Mouse (Mus musculus) layer of hippocampus, adult 9-10 months (tissue): ENCODE measurements around the gene Slc35e2.

ENCODE experiments used
- DNase-seq: peaks from one replicate; pipeline ENCODE4 v3.0.0; 2022; ENCODE audit warnings: low spot score

Slc35e2 gene

DNA sequence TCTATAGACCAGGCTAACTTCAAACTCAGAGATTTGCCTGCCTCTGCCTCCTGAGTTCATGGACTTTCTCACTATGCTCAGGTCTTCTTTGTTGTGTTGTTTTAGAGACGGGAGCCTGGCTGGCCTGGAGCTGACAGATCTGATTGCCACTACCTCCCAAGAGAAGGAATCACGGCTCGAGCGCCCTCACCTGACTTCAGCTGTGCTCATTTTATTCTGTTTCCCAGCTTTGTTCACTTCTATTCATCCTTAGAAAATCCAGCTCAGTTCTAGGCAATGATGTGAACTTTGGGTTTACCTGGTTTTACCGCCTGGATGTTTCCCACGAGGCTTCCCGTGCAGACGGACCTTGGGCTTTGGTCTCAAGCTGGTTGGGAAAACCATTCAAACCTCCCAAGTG lies 25.7 kb upstream of the Slc35e2 start:
- no peak for DNase-seq

DNA sequence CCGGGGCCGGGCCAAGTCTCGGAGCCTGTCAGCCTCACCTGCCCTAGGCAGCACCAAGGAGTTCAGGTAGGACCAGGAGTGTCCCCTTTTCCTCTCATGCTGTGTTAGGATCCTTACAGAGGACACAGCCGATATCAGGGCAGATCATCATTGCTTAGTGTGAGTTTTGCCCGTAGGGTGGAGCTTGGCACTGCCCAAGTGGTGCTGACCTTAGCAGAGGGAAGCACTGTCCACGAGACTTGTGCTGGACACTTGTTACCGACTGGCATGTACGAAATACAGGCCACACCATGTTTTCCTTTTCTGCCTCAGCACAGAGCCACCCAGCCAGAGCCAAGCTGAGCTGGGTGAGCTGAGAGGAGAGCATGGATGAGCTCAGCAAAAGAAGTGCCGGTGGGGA lies 24.1 kb upstream of the Slc35e2 start:
- DNase-seq = no peak

DNA sequence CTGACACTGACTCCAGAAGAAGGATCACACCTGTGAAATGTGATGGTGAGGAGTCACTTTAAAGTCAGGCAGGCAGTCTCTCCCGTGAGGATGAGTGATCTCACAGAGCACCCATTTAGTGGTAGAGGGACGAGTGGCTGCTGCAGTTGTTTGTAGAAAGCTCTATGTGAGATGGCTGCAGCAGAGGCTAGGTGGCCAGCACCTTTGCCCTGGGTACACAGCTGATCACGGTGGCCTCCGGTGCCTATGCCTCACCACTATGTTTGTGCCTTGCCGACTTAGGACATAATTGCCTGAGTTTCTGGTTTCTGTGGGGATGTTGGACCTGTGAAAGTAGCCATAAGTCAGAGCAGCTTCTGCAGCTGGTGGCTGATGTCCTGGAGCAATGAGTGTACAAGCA lies 23.5 kb upstream of the Slc35e2 start:
- DNase-seq = no peak

DNA sequence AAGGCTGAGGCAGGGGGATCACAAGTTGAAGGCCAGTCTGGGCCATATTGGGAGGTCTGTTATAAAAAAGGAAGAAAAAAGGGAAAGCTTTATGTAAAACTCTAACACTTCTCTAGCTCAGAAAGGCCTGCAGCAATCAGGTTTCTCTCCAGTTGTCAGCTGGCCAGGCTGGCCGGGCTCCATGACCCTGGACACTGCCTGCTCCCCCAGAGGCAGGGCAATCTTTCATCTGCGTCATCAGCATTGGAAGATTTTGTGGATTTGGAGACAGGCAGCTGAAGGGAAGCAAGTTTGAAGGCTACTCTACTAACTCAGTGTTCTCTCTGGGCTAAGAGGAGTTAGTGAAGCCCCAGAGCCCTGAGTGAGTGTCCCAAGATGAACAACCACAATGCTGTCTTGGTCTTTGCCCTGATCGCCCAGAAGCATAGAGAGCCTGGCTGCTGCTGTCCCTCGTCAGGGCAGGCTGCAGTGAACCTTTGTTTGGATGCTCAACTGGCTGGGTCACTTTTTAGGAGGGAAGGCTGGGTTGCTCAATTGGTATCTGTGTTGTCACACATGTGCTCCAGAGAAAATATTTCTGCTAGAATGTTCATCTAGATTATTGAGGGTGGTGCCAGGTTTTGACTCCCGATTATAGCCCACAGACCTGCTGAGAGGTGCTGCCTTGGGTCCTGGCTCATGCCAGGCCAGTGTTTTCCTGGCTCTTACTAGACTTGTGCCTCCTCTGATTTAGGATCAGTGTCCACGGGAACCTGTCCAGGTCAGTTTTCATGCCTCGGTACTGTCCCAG lies 22.7 kb upstream of the Slc35e2 start:
- no peak for DNase-seq

DNA sequence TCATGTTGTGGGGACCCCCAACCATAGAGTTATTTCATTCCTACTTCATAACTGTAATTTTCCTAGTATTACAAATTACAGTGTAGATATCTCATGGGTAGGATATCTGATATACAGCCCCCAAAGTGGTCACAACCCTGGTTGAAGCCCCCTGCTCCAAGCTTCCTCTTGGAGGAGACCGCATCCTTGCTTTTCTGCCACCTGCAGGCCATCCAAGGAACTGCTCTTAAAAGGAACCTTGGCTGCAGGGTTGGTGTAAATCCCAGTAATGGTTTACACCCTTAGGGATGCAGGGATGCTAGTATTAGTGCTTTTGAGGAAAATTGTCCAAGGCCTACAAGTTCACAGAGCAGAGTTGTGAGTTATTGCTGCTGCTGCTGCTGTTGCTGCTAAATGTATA lies 20.8 kb upstream of the Slc35e2 start:
- no peak for DNase-seq

DNA sequence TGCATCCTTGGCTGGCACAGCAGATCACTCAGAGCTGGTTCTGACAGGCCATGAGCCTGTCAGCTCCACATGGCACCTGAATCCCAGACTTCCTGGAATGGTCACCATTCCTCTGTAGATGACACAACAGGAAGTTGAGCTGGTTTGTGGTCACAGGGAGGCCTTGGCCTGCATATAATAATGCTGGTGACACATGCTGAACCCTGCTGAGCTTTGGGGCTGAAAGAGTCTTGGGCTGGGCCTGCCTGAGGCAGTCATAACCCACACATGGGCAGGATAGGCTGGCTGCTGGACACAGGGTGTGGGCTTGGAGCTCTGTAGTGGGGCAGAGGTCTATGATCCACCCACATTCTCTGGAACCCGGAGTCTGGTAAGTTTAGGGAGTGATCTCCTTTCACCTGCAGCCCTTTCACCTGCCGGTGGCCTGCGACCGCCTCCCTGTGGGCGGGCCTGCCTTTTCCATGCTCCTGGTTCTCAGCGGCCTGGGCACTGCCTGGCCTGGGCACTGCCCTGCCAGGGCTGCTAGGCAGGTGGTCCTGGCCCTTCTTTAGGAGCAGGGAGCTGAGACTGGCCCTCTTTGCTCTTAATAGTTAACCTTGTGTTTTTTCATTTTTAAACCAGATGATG lies 18.8 kb upstream of the Slc35e2 start:
- DNase-seq = no peak

DNA sequence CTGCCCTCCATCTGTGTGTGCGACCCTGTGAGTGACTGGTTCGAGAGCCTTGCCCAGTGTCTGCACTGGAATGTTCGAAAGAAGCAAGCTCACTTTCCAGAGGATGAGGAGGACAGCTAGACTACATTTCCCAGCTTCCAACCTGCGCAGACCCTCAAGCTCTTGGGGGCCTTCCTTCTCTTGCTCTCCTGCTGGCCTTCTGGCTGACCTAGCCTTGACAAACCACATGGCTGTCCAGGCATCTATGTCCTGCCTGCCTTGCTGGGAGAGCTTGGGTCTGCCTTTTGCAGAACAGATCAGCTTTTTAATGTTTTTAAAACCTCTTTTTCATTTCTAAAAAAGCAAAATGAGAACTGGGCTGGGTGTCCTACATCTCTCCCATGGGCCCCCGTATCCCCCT lies 11.9 kb upstream of the Slc35e2 start:
- DNase-seq = no peak

DNA sequence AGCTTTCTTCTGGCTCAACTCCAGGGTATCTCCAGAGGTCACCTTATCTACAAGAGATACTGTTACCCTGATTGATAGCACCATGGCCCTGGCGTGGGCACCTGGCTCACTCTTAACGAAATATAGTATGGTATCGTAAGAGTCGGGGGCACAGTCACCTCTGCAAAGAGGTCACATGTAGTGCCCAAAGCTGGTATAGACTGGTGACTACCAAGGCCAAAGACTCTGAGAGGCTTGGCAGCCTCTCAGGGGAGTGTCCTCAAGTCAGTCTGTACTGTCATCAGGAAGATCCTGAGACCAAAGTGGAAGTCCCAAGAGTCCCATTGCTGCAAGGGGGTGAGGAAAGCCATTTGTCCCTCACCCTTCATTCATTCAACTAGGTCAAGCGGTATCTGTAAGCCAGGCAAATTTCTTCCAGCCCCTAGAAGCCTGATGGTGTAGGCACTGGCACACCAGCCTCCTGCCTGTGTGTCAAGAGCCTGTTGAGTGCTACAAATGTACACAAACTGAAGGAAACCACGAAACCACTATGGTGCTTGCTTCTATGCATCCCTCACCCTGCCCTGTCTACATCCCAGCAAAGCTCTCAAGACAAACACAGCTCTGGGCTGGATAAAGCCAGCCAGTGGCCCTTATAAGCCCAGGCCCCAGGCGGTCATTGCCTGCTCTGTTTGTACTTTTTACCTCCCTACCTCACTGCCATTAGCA lies 10.1 kb upstream of the Slc35e2 start:
- no peak for DNase-seq

DNA sequence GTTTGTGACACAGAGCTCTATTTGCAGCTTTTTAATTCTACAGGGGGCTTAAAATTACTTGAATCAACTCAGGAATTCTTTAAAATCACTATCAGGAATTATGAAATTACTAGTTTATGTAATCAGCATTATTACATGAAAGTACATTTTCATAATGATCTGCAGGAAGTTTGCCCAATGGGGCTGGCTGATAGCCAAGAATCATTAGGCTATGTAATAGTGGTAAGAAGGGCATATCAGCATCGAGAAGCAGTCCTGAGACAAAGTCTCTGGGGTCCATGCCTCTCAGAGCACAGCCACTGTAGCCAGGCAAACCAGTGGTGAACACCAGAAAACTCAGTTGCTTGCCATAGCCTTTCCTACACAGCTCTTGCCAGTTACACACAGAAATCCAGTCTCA lies 7.4 kb upstream of the Slc35e2 start:
- DNase-seq = no peak

DNA sequence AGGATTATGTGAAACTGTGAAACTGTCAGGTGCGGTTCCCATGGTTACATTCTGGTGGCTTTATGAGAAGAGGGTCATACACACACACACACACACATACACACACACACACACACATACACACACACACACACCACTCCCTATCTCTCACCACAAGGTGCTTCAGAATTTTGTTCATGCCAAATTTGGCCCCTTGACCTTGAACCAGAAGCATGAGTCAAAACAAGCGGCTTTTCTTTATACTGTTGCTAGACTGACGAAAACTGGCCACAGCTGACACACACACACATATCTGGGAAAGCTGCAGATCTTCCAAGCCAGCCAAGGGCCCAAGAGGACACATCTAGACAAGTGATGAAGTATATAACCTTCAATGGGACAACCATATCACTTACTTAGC lies 5.4 kb upstream of the Slc35e2 start:
- no peak for DNase-seq

DNA sequence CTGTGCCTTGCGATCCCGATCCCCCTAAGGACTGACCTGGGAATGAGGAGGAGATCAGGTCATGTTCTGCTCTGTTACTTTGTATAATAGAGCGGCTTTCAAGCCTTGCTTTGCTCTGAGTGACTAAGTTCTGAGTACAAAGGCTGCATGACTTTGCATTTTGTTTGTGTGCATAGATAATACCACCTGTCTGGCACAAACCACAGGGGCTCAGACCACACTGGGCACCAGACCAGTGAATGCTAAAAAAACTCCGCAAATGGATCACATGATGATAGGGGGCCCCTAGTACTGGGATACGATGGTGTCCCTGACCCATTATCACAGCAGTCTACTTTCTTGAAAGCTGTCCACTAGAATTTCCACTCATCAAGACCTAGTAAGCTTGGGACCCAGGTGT lies 4.6 kb upstream of the Slc35e2 start:
- no peak for DNase-seq

DNA sequence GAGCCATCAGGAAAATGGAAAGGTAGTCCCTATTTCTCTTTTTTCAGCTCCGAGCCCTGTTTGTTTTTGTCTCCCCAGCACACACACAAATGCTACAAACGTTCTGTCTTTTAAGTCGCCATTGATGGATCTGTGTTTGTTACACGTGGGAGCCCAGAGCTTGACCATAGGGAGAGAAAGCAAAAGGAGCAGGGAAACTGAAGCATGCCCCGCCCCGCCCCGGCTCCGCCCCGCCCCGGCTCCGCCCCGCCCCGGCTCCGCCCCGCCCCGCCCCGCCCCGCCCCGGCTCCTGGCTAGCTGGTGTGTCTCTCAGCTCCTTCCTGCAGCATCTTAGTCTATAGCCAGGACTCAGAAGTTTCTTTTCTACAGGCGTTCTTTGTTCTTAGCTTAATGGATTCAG lies 2.7 kb upstream of the Slc35e2 start:
- no peak for DNase-seq

DNA sequence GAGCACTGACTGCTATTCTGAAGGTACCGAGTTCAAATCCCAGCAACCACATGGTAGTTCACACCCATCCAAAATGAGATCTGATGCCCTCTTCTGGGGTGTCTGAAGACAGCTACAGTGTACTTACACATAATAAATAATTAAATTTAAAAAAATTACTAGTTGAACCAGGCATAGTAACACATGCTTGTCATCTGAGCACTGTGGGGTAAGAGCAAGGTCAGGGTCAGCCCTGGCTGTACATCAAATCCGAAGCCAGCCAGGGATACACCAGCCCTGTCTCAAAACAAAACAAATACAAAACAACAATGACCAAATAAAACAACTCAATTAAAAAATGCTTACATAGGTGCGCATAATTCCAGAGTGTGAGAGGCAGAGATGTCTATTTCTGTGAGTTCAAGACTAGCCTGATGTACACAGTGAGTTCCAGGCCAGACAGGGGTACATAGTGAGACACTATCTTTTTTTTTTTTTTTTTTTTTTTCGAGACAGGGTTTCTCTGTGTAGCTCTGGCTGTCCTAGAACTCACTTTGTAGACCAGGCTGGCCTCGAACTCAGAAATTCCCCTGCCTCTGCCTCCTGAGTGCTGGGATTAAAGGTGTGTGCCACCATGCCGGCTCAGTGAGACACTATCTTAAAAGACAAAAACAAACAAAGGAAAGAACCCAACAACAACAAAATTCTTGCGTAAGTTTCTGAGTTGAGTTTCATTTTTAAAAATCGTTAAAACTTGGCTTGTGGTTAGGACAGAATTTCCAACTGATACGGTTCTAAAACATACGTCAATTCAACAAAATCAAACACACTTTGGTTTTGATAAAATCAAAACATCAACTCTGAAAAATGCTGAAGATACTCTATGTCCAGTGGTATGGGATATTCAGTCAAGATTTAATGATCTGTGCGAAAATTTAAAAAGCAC lies 1.1 kb upstream of the Slc35e2 start:
- DNase-seq = no peak

DNA sequence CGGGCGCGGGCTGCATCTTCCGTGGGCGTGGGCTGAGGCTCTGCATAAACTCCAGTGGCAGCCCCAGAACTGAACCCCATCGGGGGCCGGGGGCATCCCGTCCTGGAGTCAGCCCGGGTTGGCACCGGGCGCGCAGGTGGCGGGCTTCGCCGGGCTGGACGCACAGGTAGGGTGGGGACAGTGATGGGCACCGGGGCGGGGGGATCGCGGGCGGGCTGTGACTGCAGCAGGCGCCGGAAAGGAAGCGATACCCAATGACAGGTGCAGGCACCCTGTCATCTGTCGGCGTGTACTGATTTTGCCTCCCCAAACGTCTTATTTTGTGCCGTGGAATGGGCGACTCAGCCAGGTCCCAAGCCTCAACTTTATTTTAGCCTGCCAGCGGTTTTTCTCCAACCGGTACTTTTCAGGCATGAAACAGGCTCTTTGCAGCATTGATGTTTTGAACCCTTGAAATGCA lies 811 bp downstream of the Slc35e2 start:
- DNase-seq = peak; percentile 12

DNA sequence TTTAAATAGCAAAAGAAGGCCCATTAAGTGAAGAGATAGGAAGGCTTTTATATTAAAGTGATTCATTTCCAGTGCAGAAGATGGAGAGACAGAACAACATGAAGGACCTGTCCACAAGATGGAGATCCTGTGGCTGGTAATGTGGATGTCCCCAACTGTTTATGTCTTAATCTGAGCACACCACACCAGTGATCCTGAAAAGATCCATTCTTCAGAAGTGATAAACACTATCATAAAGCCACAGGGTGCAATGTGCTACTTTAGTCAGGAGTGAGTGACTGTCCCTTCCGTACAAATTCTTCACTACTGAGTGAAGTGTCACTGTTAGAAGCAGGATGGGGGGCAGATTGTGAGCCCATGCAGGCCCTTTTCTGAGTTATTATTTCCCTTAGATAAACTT lies 1.5 kb downstream of the Slc35e2 start:
- no peak for DNase-seq

DNA sequence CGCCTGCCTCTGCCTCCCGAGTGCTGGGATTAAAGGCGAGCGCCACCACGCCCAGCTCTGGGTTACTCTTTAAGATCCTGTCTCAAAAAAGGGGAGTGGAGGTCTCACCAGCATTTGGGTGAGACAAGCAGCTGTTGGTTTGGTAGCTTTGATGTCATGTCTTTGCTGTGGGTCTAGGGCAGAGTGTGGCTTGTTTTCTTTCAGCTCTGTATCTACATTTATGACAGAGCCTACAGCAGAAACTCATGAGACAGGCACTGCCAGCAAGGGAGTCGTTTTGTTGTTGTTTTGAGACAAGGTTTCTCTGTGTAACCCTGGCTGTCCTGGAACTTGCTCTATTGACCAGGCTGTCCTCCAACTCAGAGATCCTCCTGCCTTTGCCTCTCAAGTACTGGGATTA lies 2.6 kb downstream of the Slc35e2 start:
- no peak for DNase-seq

DNA sequence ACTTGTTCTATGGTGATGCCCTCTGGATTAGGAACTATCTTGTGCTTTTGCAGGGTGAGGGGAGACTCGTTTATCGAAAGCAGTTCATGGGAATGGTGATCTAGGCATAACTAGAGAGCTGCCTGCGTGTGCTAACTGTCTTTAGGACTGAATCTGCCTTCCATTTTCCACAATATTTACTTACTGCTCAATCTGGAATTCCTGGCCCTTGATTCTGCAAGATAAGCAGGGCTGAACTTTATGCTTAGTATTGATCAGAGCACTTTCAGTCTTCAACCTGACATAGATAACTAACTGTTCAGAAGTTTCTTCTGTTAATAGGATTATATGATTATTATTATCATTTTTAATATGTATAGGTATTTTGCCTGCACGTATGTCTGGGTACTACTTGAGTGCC lies 3.9 kb downstream of the Slc35e2 start:
- DNase-seq = no peak

DNA sequence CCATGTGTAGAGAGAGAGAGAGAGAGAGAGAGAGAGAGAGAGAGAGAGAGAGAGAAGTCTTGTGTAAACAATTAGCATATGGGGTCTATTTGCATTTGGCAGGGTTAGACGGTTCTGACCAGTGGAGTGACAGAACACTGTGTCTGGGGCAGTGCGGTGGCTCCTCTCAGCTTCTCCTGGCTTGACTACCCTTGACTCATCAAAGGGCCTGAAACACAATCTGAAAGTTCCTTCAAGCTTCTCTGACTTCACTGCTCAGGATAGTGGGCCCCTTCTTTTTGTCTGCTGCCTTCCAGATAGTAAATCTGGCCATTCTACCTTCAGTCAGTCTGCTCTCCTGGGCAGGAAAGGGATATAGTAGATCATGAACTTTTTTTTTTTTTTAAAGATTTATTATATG lies 5.6 kb downstream of the Slc35e2 start:
- no peak for DNase-seq

DNA sequence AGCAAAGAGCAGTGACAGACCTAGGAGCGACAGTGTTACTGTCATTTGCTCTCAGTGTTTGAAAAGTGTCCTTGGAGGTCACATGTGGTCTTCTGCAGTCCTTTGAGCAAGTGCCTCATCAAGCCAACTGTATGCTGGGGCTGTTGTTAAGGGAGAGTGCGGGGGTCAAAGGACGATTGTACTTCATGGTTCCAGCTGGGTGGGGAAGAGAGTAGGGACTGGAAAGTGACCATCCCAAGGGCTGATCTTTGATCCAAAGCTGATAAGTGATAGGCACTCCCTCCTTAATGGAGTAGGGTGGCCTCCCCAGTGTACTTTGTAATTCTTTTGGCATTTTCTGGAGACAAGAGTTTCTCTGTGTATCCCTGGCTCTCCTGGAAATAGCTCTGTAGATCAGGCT lies 10.6 kb downstream of the Slc35e2 start:
- no peak for DNase-seq

DNA sequence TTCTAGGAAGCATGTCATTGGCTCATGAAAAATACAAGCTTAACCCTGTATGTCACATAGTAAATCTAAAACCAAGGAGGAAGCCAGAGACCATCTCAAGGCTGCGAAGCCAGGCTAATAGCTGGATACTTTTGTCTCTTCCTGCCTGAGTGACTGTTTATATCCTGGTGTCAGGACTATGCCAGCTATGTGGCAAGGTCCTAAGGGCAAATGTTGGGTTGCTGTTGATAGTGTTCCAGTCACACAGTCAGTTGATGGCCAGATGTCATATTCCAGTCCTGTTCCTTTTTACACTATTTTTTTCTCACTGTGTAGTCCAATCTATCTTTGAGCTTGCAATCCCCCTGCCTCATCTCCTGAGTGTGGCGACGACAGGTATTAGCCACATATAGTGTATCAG lies 12.0 kb downstream of the Slc35e2 start:
- DNase-seq = no peak

DNA sequence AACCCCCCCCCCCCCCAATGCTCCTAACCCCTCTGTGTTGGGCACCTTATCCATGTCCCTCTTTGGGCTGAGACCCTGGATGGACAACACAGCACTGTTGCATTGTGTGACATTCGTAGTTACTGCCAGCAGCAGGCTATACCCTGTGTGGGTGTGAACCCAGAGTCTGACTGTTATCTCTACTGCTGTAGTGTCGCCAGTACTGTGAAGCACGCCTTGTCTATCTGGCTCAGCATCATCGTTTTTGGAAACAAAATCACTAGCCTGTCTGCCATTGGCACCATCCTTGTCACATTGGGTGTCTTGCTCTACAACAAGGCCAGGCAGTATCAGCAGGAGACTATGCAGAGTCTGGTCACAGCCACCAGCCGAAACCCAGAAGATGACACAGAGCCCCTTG lies 17.1 kb downstream of the Slc35e2 start:
- no peak for DNase-seq
